Mouse (Mus musculus) midbrain, embryonic 13.5 days (tissue): ENCODE data around the gene Smim13. TPM values are rescaled to one million over a fixed set of nuclear protein-coding genes. Genes with fewer than 3 reads are reported as not detected.
"Not testable (repeated sequence)": the region's sequence is repeated elsewhere in the genome, so short reads cannot be mapped to it uniquely, and the experiment has no call there.

Experiments
- ATAC-seq: fragments of 200-750 bp; cut with Nextera tagmentation; 2 replicates; pipeline ENCODE4 v1.8.0; 2017; ENCODE audit warnings: mild to moderate bottlenecking, moderate TSS enrichment, moderate library complexity
- H3K27ac ChIP-seq: fragments of 300-500 bp; sonication (generic); 2 replicates; pipeline ENCODE4 v1.5.1; 2015; ENCODE audit warnings: inconsistent platforms, mild to moderate bottlenecking, moderate library complexity
- H3K27me3 ChIP-seq: fragments of 300-500 bp; sonication (generic); 2 replicates; pipeline ENCODE4 v1.6.1; 2015; ENCODE audit warnings: mild to moderate bottlenecking, inconsistent platforms
- H3K36me3 ChIP-seq: fragments of 300-500 bp; sonication (generic); 2 replicates; pipeline ENCODE4 v1.6.1; 2015; ENCODE audit warnings: mild to moderate bottlenecking, inconsistent platforms
- H3K4me1 ChIP-seq: fragments of 300-500 bp; sonication (generic); replicated peaks from 2 replicates; pipeline ENCODE4 v1.6.1; 2015; ENCODE audit warnings: inconsistent platforms
- H3K4me2 ChIP-seq: fragments of 300-500 bp; sonication (generic); replicated peaks from 2 replicates; pipeline ENCODE4 v1.6.1; 2015; ENCODE audit warnings: moderate library complexity, mild to moderate bottlenecking, inconsistent platforms
- H3K4me3 ChIP-seq: fragments of 300-500 bp; sonication (generic); replicated peaks from 2 replicates; pipeline ENCODE4 v1.5.1; 2015; ENCODE audit warnings: mild to moderate bottlenecking, inconsistent platforms
- H3K9ac ChIP-seq: fragments of 300-500 bp; sonication (generic); replicated peaks from 2 replicates; pipeline ENCODE4 v1.6.1; 2015; ENCODE audit warnings: mild to moderate bottlenecking, inconsistent platforms
- H3K9me3 ChIP-seq: fragments of 300-500 bp; sonication (generic); 2 replicates; pipeline ENCODE4 v1.6.1; 2016; ENCODE audit warnings: mild to moderate bottlenecking, inconsistent platforms
- WGBS: fragments of 180-500 bp; shearing (Covaris S2); methylation state at CpG from one replicate; pipeline ENCODE4 v1.1.7; 2015; 5-methylcytosine and 5-hydroxymethylcytosine counted together
- polyA plus RNA-seq: library from polyadenylated mRNA; unstranded; fragments of >200 nt; fragmentation: Nextera tagmentation; extraction: Ambion mirVana; gene quantifications from 2 replicates; pipeline ENCODE4 v1.2.1, GENCODE M21; 2015

Smim13 gene
- polyA plus RNA-seq, result 15.5 and 16.2 TPM in 2 replicates

DNA sequence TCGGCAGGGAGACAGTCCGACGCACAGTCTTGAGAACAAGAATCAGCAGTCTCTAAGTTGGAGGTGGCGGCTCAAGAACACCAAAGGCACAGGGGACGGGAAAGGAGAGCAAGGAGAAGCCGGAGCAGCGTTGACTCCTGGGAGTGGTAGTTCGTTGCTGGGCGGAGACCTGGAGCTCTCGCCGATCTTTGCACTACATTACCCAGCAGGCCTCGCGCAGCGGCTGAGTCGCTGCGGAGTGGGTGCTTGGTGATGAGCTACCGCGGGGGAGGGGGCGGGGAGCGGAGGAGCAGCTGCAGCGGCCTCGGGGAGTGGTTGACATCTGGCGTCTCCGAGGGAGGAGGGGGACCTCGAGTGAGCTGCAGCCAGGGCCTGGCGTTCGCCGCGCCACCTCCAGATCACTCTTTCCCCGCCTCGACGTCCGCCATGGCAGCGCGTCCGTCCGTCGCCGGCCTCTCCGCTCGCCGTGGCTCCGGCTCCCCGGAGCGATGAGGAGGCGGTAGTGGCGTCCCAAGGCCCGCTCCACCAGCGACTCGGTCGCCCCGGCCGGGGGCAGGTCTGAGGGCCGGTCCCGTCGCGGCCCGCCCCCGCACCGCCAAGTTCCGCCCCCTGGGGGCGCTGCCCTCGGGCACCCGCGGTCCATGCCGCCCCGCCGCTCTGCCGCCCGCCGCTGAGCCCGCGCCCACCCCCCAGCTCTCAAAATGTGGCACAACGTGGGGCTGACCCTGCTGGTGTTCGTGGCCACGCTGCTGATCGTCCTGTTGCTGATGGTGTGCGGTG, at the start of gene Smim13:
Gene Smim13 (plus strand): TSS at position 307 of the 780 bp plus-strand sequence.
- Histone ChIP-seq H3K4me2 (peak within 1 kb of the TSS; percentile 68), H3K9me3 (no peaks in the 10 kb centered on the region), H3K36me3 (no peaks in the 10 kb centered on the region), H3K9ac (peak within 1 kb of the TSS; percentile 84), H3K4me1 (peaks cover 23% of the 10 kb centered on the region), H3K4me3 (peak within 1 kb of the TSS; percentile 79), H3K27me3 (0 out of 2 replicates have a peak, but pooled peaks cover 3% of the 10 kb centered on the region), H3K27ac (peak within 1 kb of the TSS; percentile 90)
- WGBS, result under 1% methylated on average over 78 of the region's 78 CpGs
- ATAC-seq, result peak; percentile 99

DNA sequence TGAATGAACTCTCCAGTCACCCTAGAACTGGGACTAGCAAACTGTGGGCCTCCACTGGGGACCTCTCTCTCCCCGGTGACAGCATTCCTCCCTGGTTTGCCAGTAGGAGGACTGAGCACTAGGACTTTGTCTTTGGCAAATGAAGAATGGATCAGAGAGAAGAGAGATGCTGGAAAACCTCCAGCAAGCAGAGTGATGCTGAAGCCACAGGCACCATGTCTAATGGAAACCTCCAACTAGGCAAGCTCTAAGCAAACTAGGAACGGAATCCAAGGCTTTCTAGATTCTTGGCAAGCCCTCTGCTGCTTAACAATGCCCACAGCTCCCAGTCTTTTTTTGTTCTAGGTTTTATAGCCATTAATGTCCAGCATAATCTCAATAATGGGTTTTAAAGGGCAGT, 48.8 kb upstream of the Smim13 start:
- no peaks in the 10 kb centered on the region for H3K27me3 ChIP-seq
- H3K9ac ChIP-seq, result no peak overlapping the region
- no peak for ATAC-seq
- peaks cover 9% of the 10 kb centered on the region for H3K36me3 ChIP-seq
- peaks cover 18% of the 10 kb centered on the region for H3K4me1 ChIP-seq
- no peak overlapping the region for H3K27ac ChIP-seq
- H3K4me3 ChIP-seq, result no peak overlapping the region
- H3K9me3 ChIP-seq, result no peaks in the 10 kb centered on the region
- H3K4me2 ChIP-seq, result no peak overlapping the region
- WGBS, result 84% methylated on average over 2 of the region's 2 CpGs

DNA sequence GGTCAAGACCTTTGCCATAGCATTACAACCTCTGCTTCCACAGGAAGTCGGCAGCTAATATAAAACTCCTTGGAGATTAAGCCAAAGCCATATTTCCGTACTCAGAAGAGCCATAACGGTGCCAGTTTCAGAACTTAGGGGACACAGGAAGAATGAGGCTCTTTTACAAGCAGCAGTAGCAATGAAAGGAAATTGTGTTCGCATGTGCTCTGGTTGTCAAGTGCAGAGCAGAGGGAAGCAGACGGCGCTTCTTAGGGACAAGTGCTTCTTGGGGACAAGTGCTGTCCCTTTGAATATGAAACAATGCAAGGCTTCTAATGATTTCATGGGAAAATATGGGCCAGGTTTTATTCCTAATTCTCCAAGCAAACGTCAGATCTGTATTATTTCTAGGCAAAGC, 46.4 kb upstream of the Smim13 start:
- no peak for ATAC-seq
- 56% methylated on average over 7 of the region's 7 CpGs for WGBS

DNA sequence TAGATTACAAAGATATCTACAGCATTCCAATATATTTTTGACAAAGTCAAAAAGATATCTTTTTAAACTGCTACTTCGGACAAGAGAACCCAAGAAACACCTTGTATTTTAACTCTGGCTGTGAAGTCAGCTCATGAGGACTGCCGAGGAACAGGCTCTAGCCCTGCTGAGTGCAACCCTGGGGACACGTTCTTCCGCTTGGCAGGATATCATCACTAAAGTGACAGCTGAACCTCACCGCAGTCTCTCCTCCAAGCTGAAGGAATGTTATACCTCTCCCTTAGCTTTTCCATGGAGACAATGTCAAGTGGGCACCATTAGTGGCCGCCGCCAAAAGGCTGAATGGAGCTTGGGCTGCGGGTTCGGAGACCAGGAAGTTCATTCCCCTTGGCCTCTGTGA, 46.0 kb upstream of the Smim13 start:
- H3K4me1 ChIP-seq, result peaks cover 24% of the 10 kb centered on the region
- ATAC-seq, result no peak
- no peaks in the 10 kb centered on the region for H3K36me3 ChIP-seq
- WGBS, result 68% methylated on average over 9 of the region's 9 CpGs
- no peaks in the 10 kb centered on the region for H3K27me3 ChIP-seq
- no peaks in the 10 kb centered on the region for H3K9me3 ChIP-seq
- H3K4me2 ChIP-seq, result no peak overlapping the region
- H3K4me3 ChIP-seq, result no peak overlapping the region
- H3K9ac ChIP-seq, result no peak overlapping the region
- no peak overlapping the region for H3K27ac ChIP-seq

More for the DNA sequence above, 46.4 kb upstream of the Smim13 start:
- H3K36me3 ChIP-seq, result no peaks in the 10 kb centered on the region
- no peaks in the 10 kb centered on the region for H3K9me3 ChIP-seq
- no peak overlapping the region for H3K9ac ChIP-seq
- no peaks in the 10 kb centered on the region for H3K27me3 ChIP-seq
- no peak overlapping the region for H3K27ac ChIP-seq
- no peak overlapping the region for H3K4me2 ChIP-seq
- no peak overlapping the region for H3K4me3 ChIP-seq
- H3K4me1 ChIP-seq, result peaks cover 24% of the 10 kb centered on the region

DNA sequence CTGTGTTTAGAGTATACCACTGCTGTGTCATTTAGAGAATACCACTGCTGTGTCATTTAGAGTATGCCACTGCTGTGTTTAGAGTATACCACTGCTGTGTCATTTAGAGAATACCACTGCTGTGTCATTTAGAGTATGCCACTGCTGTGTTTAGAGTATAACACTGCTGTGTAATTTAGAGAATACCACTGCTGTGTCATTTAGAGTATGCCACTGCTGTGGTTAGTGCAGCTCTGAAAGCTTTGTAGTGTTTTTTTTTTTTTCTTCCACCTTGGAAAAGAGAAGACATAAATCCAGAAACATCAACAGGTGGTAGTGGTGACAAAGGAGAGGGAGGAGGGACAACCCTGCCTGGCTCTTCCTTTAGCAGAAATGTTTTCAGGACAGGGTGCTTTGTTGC, 44.1 kb upstream of the Smim13 start:
- not testable (repeated sequence) for H3K4me3 ChIP-seq

DNA sequence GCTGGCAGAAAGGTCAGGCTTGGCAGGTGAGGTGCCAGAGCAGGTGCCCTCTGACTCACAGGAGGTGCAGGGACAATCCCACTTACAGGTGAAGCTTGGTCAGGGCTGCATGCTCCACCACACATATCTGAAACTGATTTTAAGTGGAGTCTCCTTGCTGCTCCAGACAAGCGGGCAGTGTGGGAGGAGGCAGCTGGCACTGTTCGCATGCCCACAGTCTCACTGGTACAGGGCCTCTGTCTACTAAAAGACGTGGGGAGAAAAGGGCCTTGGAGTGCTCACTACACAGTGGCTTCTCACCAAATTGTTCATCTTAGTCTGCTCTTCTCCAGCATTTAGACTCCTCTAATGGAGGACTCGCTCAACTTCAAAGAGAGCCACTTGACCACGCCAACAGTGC, 43.4 kb upstream of the Smim13 start:
- no peaks in the 10 kb centered on the region for H3K9me3 ChIP-seq
- no peak overlapping the region for H3K4me2 ChIP-seq
- H3K27me3 ChIP-seq, result no peaks in the 10 kb centered on the region
- no peak for ATAC-seq
- no peak overlapping the region for H3K27ac ChIP-seq
- H3K4me3 ChIP-seq, result no peak overlapping the region
- H3K4me1 ChIP-seq, result peaks cover 24% of the 10 kb centered on the region
- WGBS, result 81% methylated on average over 5 of the region's 5 CpGs
- no peaks in the 10 kb centered on the region for H3K36me3 ChIP-seq
- H3K9ac ChIP-seq, result no peak overlapping the region

More for the DNA sequence above, 44.1 kb upstream of the Smim13 start:
- H3K27me3 ChIP-seq, H3K27ac ChIP-seq, H3K36me3 ChIP-seq, H3K9ac ChIP-seq, H3K9me3 ChIP-seq, ATAC-seq, H3K4me2 ChIP-seq: not testable (repeated sequence)
- peaks cover 27% of the 10 kb centered on the region for H3K4me1 ChIP-seq

DNA sequence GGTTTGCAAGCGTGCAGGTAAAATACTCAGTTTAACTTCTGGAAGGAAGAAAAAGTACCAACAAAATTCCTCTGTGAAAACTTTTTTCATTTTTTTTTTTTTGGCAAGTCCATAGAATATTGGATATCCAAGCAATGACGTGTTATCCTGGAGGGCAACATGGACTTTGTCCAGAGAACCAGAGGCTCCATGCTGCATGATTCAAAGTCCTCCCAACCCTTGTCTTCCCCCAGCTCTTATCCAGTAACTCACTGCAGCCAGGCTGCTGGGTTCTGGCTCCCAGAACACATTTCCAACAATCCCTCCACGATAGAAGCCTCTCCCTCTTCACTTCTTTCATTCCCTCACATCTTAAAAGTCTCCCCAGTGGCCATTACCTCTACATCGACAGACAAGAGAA, 38.4 kb upstream of the Smim13 start:
- 83% methylated on average over 4 of the region's 4 CpGs for WGBS
- H3K9me3 ChIP-seq, result no peaks in the 10 kb centered on the region
- no peak overlapping the region for H3K27ac ChIP-seq
- H3K9ac ChIP-seq, result no peak overlapping the region
- H3K4me2 ChIP-seq, result no peak overlapping the region
- no peaks in the 10 kb centered on the region for H3K27me3 ChIP-seq
- no peaks in the 10 kb centered on the region for H3K36me3 ChIP-seq
- H3K4me3 ChIP-seq, result no peak overlapping the region
- peaks cover 25% of the 10 kb centered on the region; the same call in 1 of the 2 replicates for H3K4me1 ChIP-seq
- no peak for ATAC-seq

DNA sequence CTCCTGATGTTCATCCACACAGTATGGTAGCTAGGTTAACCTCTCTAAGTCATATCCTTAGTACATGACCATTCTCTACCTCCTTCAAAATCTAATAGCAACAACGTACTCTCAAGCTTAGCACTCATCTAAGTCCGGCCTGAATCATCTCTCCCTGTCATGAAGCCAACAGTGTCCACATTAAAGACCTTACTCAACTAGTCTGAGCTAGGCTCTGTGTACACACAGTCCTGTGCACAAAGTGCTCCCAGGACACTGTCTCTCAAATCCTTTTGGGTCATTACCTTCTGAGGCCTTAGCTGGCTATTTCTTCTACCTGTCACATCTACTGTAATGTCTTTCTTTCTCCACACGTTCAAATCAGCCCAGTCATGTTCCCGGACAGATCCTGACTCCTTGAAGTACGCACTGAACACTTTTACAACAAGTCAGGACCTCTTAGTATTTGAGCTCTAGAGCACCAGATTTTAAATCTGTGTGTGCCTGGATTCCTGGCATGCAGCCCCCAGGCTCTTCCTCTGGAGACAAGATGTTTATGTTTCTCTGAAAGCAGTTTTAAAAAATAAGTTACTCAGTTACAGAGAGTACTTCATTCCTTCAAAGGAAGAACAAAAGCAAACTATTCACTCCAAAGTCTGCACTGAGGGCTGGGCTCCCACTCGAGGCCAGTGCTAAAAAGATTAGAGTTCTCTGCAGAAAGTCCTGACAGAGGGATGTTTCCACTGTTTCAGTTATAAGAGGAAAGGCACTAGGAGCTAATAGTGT, 36.9 kb upstream of the Smim13 start:
- H3K9me3 ChIP-seq, result no peaks in the 10 kb centered on the region
- ATAC-seq, result no peak
- no peaks in the 10 kb centered on the region for H3K36me3 ChIP-seq
- no peak overlapping the region for H3K4me3 ChIP-seq
- H3K27me3 ChIP-seq, result no peaks in the 10 kb centered on the region
- H3K27ac ChIP-seq, result no peak overlapping the region
- H3K9ac ChIP-seq, result no peak overlapping the region
- peaks cover 25% of the 10 kb centered on the region; the same call in 1 of the 2 replicates for H3K4me1 ChIP-seq
- no peak overlapping the region for H3K4me2 ChIP-seq
- 76% methylated on average over 6 of the region's 6 CpGs for WGBS

DNA sequence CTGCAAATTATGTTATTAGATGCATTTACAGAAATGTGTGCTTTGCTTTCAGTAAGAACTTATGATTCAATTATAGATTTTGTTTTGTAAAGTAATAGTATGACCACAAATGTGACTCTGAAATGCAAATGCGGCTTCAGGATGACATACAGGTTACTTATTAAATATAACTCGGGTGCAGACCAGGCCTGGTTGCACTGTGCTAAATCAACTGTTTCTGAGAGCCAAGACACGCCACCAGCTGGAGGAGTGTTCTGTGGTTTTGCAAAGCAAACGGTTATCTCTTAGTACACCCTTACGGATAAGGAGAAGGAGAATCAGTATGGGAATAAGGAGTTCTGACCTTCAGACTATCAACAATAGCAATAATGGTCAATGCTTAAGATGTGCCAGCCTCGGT, 34.0 kb upstream of the Smim13 start:
- WGBS, result 89% methylated on average over 6 of the region's 6 CpGs
- no peak overlapping the region for H3K27ac ChIP-seq
- H3K27me3 ChIP-seq, result no peaks in the 10 kb centered on the region
- ATAC-seq, result no peak
- H3K36me3 ChIP-seq, result no peaks in the 10 kb centered on the region
- no peak overlapping the region for H3K9ac ChIP-seq
- 0 out of 2 replicates have a peak, but pooled peaks cover 2% of the 10 kb centered on the region for H3K9me3 ChIP-seq
- no peak overlapping the region for H3K4me3 ChIP-seq
- peaks cover 37% of the 10 kb centered on the region for H3K4me1 ChIP-seq
- H3K4me2 ChIP-seq, result no peak overlapping the region

DNA sequence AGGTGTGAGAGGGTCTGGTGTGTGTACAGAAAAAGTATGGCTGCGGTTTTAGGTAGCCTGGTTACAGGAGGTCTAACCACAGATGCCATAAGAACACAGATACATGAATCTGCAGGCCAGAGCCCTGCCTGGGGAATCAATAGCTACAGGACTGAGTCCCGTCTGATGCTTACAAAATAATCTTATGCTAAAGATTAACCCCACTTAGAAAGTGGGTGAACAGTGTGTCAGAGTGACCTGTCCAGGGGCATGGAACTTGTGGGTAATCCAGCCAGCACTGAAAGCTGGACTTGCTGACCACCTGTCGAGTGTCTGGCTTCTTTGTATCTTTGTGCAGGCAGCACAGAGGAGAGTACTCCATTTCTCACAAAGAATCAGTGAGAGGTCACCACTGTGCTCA, 33.4 kb upstream of the Smim13 start:
- WGBS, result 61% methylated on average over 3 of the region's 3 CpGs
- no peaks in the 10 kb centered on the region for H3K27me3 ChIP-seq
- no peak overlapping the region for H3K9ac ChIP-seq
- no peak overlapping the region for H3K4me3 ChIP-seq
- H3K36me3 ChIP-seq, result no peaks in the 10 kb centered on the region
- no peak for ATAC-seq
- peaks cover 37% of the 10 kb centered on the region for H3K4me1 ChIP-seq
- H3K9me3 ChIP-seq, result 0 out of 2 replicates have a peak, but pooled peaks cover 5% of the 10 kb centered on the region
- H3K27ac ChIP-seq, result no peak overlapping the region
- no peak overlapping the region for H3K4me2 ChIP-seq

DNA sequence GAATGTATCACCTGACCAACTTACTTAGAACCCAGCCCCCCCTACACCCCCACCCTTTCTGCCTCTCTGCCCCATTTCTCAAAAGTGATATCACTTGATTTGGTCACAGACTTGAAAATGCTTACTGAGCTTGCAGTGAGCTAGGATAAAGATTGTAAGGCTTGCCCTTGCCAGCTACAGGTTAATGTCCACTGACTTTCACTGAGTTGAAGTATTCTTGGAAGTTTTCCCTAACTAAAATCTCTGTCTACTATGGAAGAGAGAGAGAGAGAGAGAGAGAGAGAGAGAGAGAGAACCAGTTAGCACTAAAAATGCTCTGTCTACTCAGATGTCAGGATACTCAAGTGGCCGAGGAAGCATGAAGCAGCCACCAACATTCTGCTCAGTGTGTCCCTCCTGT, 30.6 kb upstream of the Smim13 start:
- Histone ChIP-seq H3K4me3 (peak overlapping the region; percentile 75), H3K9ac (peak overlapping the region; percentile 87; the same call in 1 of the 2 replicates), H3K36me3 (0 out of 2 replicates have a peak, but pooled peaks cover 3% of the 10 kb centered on the region), H3K27me3 (no peaks in the 10 kb centered on the region), H3K4me2 (peak overlapping the region; percentile 52), H3K4me1 (peaks cover 21% of the 10 kb centered on the region), H3K27ac (no peak overlapping the region), H3K9me3 (peaks cover 19% of the 10 kb centered on the region; the same call in 1 of the 2 replicates)
- no peak for ATAC-seq
- 32% methylated on average over 1 of the region's 1 CpGs for WGBS

DNA sequence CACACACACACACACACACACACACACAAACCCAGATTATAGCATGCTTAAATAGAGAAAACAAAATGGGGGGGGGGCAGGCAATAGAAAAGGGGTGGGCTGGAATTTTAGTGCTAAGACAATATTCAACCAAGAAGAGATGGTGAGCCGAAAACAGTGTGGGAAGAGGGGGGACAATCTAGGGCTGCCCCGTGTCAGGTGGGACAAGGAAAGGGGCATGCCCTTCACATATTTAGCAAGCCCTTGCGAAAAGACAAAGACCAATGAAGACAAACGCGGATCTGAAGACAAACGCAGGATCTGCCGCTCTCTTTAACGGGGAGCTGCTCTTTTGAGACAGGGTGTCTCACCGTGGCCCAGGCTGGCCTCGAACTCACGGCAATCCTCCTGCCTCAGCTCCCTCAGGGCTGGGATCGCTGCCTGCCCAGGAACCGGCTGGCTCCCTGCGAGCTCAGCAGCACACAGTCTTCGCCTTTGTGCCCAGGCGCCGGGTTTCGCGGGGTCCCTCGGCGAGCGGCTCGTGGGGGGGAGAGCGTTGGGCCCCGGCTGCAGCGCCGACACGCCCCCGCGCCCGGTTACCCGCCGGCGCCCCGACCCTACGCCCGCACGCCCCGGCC, 29.8 kb upstream of the Smim13 start:
- Histone ChIP-seq H3K4me3 (peak overlapping the region; percentile 75), H3K36me3 (0 out of 2 replicates have a peak, but pooled peaks cover 3% of the 10 kb centered on the region), H3K9ac (peak overlapping the region; percentile 87), H3K27me3 (no peaks in the 10 kb centered on the region), H3K4me1 (peaks cover 21% of the 10 kb centered on the region), H3K9me3 (peaks cover 19% of the 10 kb centered on the region; the same call in 1 of the 2 replicates), H3K27ac (peak overlapping the region; percentile 77), H3K4me2 (peak overlapping the region; percentile 52)
- WGBS, result 2% methylated on average over 37 of the region's 39 CpGs
- peak; percentile 89 for ATAC-seq
